Mouse (Mus musculus) lung, adult 10 weeks (tissue): ENCODE data around the gene Pkdrej. TPM values are rescaled to one million over a fixed set of nuclear protein-coding genes. Genes with fewer than 3 reads are reported as not detected.

Source experiments
- polyA plus RNA-seq: library from polyadenylated mRNA; stranded (reverse); fragments of 350-450 nt; fragmentation: Illumina TruSeq; extraction: RNeasy Lipid Tissue Mini Kit (QIAGEN cat#74804); gene quantifications from one replicate; pipeline ENCODE4 v1.2.3, GENCODE M21; 2014; ENCODE audit warnings: low read depth, low replicate concordance; ENCODE audit not compliant: insufficient read depth

Pkdrej gene
- 0.09 TPM for polyA plus RNA-seq

GRCm38 (mm10) chr15:85821203-85822010 lies at the start of gene Pkdrej:
Gene Pkdrej, minus strand, starts transcription at chr15:85821734.

GRCm38 (mm10) chr15:85859490-85860031 lies 38.0 kb upstream of the Pkdrej start, which contains the start of gene Gtse1:
Gene Gtse1, plus strand, starts transcription at chr15:85859745.

GRCm38 (mm10) chr15:85831954-85832590 lies 10.5 kb upstream of the Pkdrej start, which contains the start of gene Ttc38:
Gene Ttc38, plus strand, starts transcription at chr15:85832306.

GRCm38 (mm10) chr15:85811535-85812277 lies 9.8 kb downstream of the Pkdrej start, which contains the start of gene Cdpf1:
Gene Cdpf1, minus strand, starts transcription at chr15:85811697.

Other genes with a start within 250 kb of the Pkdrej start
- gene Wnt7b, start 239.3 kb downstream of the Pkdrej start, polyA plus RNA-seq, result 1.8 TPM
- 2.1 TPM for gene Ppara, start 86.8 kb downstream of the Pkdrej start, polyA plus RNA-seq
- gene Cdpf1, start 10.0 kb downstream of the Pkdrej start, polyA plus RNA-seq, result 34.2 TPM
- gene Ttc38, start 10.6 kb upstream of the Pkdrej start, polyA plus RNA-seq, result 11.1 TPM
- 0.53 TPM for gene Gtse1, start 38.0 kb upstream of the Pkdrej start, polyA plus RNA-seq
- 11.9 TPM for gene Trmu, start 57.6 kb upstream of the Pkdrej start, polyA plus RNA-seq
- 3.8 TPM for gene Celsr1, start 212.0 kb upstream of the Pkdrej start, polyA plus RNA-seq
- gene Gramd4, start 236.0 kb upstream of the Pkdrej start, polyA plus RNA-seq, result 11.9 TPM